8 mouse cellular contexts compared by ENCODE assay signal in the genomic region with DNA sequence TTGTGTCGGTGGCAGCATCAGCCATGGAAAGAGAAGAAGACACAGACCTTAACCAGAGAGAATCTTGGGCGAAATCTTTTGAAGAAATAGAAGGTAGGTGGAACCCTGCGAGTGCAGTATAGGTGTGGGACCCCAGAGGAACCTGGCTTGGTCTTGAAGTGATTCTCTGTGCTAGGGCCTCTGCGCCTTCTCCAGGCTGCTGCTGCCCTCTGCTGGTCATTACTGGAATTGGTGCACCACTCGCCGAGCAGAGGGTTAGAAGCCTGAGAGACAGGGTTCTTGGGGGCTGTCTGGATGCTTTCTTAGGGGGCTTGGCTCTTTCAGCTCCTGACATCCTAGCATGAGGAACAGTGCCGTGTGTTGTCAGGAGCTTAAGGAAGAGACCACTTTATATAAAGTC.
DNase-seq lines count a peak whose midpoint lies in the region; ATAC-seq and TF ChIP-seq lines count a peak whose summit lies in the region.

No protein-coding gene starts in this region.

- 21% methylated on average over 7 of the region's 7 CpGs for WGBS in hindbrain, postnatal 0 days
- 21% methylated on average over 7 of the region's 7 CpGs for WGBS in liver, embryonic 13.5 days (ENCODE audit: insufficient replicate concordance)
- 18% methylated on average over 7 of the region's 7 CpGs for WGBS in neural tube, embryonic 13.5 days

- no peaks in the 10 kb centered on the region for H3K9me3 ChIP-seq in hindbrain, postnatal 0 days (ENCODE audit: low read length)
- no peaks in the 10 kb centered on the region for H3K9me3 ChIP-seq in liver, embryonic 13.5 days (replicated peaks)
- no peaks in the 10 kb centered on the region for H3K9me3 ChIP-seq in neural tube, embryonic 13.5 days

- TF ChIP-seq CTCF in embryonic fibroblast, embryonic 13.5 days (IDR thresholded peaks at IDR 0.05; ENCODE audit: borderline replicate concordance, insufficient read depth, low read length) = peak; percentile 95
- peak; percentile 98 for TF ChIP-seq CTCF in hindbrain, postnatal 0 days (IDR thresholded peaks at IDR 0.05; ENCODE audit: low read depth)

- ATAC-seq in hindbrain, postnatal 0 days = peak; percentile 62; the same call in 1 of the 2 replicates
- ATAC-seq in liver, embryonic 13.5 days (ENCODE audit: low read depth) = no peak
- peak; percentile 70; the same call in 1 of the 2 replicates for ATAC-seq in neural tube, embryonic 13.5 days (ENCODE audit: low read depth)

- H3K4me1 ChIP-seq in embryonic fibroblast, embryonic 13.5 days (ENCODE audit: control insufficient read depth, insufficient read depth, low read length) = no peaks in the 10 kb centered on the region
- no peaks in the 10 kb centered on the region for H3K4me1 ChIP-seq in hindbrain, postnatal 0 days (ENCODE audit: insufficient read depth, low read length)
- no peaks in the 10 kb centered on the region for H3K4me1 ChIP-seq in liver, embryonic 13.5 days (replicated peaks)
- H3K4me1 ChIP-seq in neural tube, embryonic 13.5 days (replicated peaks) = no peaks in the 10 kb centered on the region

- H3K36me3 ChIP-seq in hindbrain, postnatal 0 days (ENCODE audit: insufficient read depth, low read length) = no peaks in the 10 kb centered on the region
- no peaks in the 10 kb centered on the region for H3K36me3 ChIP-seq in liver, embryonic 13.5 days
- H3K36me3 ChIP-seq in neural tube, embryonic 13.5 days = no peaks in the 10 kb centered on the region

- no peak overlapping the region for H3K27ac ChIP-seq in embryonic fibroblast, embryonic 13.5 days (ENCODE audit: insufficient read depth, low read length)
- no peak overlapping the region for H3K27ac ChIP-seq in hindbrain, postnatal 0 days
- H3K27ac ChIP-seq in liver, embryonic 13.5 days = no peak overlapping the region
- no peak overlapping the region for H3K27ac ChIP-seq in neural tube, embryonic 13.5 days (replicated peaks)

- peak; percentile 40 to 72 for DNase-seq in layer of hippocampus, adult 18-20 months (ENCODE audit: low spot score in 2 of 2)
- no peak for DNase-seq in layer of hippocampus, adult 9-11 months
- DNase-seq in adrenal gland, postnatal 36 days = peak; percentile 68 to 75
- DNase-seq in hindbrain, postnatal 0 days (ENCODE audit: low spot score) = peak; percentile 76
- peak; percentile 18 for DNase-seq in liver, embryonic 13.5 days
- DNase-seq in thymus, postnatal 25 days = peak; percentile 61

- H3K27me3 ChIP-seq in hindbrain, postnatal 0 days (ENCODE audit: insufficient read depth, low read length) = no peaks in the 10 kb centered on the region
- no peaks in the 10 kb centered on the region for H3K27me3 ChIP-seq in liver, embryonic 13.5 days
- H3K27me3 ChIP-seq in neural tube, embryonic 13.5 days = peaks cover 12% of the 10 kb centered on the region

- H3K4me2 ChIP-seq in hindbrain, postnatal 0 days (ENCODE audit: low read depth, low read length) = no peak overlapping the region
- no peak overlapping the region for H3K4me2 ChIP-seq in liver, embryonic 13.5 days
- H3K4me2 ChIP-seq in neural tube, embryonic 13.5 days = no peak overlapping the region

- H3K9ac ChIP-seq in hindbrain, postnatal 0 days (replicated peaks; ENCODE audit: low read length) = no peak overlapping the region
- H3K9ac ChIP-seq in liver, embryonic 13.5 days = no peak overlapping the region
- no peak overlapping the region for H3K9ac ChIP-seq in neural tube, embryonic 13.5 days

- H3K4me3 ChIP-seq in embryonic fibroblast, embryonic 13.5 days (ENCODE audit: insufficient read depth, low read length) = no peak overlapping the region
- no peak overlapping the region for H3K4me3 ChIP-seq in hindbrain, postnatal 0 days (ENCODE audit: low read length)
- H3K4me3 ChIP-seq in liver, embryonic 13.5 days (replicated peaks) = no peak overlapping the region
- H3K4me3 ChIP-seq in neural tube, embryonic 13.5 days = no peak overlapping the region

- no peak for TF ChIP-seq POLR2A in embryonic fibroblast, embryonic 13.5 days (IDR thresholded peaks at IDR 0.05; ENCODE audit: low read depth, low read length)
